Mouse (Mus musculus): Measurements from ENCODE around the gene P4hb. TPM values are rescaled to one million over a fixed set of nuclear protein-coding genes. Genes with fewer than 3 reads are reported as not detected.

The P4hb gene
- polyA plus RNA-seq (2012; ENCODE audit: low replicate concordance): 322 and 696 TPM in 2 replicates

DNA sequence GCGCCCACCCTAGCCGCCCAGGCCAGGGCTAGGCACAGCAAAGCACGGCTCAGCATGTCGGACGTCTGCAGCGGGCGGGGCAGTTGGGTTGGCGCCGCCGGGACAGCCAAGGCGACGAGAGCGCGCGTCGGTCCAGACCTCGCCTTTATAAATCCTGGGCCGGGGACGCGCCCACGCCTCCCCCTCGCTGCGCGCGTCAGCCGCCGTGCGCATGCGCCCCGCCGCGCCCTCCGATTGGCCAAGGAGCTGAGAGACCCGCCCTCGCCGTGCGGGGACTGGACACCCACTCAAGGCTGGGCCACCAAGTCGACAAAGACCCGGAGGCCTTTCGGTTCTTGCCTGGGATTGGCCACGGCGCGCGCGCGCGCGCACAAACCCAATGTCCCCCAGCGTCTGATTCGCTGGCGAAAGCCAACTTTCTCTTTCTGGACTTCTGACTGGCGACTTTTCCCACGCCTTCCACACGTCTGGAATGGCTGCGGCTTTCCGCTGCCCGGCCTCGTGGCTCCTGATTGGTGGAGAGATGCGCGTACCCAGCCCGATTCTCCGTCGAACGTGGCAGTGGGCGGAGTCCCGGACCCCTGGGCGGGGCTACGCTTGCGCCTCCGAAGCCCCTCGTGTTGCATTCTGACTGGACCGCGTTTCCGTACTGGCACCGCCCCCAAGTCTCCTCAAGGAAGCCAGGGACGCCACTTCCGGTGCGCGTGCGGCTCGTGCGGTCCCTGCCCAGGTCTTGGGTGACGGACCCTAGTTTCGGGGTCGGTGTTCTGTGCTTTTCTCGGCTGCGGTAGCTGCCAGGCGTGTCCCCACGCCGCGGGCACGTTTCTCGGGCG lies at the start of gene P4hb:
TSS of gene P4hb (minus strand) at position 502 of the 833 bp plus-strand sequence.

DNA sequence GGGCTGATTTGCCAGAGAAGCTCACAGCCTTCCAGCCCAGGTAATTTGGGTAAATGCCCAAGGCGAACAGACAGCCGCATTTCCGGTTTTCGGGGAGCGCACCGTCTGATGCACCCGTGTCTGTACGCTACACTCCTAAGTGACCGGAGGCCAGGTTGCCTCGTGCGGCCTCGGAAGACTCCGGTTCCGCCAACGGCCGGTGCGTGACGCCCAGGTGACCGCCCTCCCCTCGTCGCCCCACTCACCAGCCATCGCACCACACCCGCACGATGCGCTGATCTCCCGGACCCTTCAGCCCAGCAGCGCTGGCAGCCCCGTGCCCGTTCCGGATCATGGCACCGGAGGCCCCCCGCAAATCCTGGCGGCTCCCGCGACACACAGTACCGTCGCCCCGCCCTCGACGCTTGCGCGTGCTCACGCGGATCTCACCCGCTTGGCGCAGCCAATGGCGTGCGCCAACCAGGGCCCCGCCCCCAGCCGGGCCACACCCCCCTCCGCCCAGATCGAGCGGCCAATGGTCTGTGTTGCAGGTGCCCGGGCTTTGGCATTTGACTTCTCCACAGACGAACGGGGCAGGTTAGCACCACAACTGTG lies 44.6 kb upstream of the P4hb start, which contains the start of gene Pcyt2:
TSS of gene Pcyt2 (minus strand) at position 418 of the 594 bp plus-strand sequence.

DNA sequence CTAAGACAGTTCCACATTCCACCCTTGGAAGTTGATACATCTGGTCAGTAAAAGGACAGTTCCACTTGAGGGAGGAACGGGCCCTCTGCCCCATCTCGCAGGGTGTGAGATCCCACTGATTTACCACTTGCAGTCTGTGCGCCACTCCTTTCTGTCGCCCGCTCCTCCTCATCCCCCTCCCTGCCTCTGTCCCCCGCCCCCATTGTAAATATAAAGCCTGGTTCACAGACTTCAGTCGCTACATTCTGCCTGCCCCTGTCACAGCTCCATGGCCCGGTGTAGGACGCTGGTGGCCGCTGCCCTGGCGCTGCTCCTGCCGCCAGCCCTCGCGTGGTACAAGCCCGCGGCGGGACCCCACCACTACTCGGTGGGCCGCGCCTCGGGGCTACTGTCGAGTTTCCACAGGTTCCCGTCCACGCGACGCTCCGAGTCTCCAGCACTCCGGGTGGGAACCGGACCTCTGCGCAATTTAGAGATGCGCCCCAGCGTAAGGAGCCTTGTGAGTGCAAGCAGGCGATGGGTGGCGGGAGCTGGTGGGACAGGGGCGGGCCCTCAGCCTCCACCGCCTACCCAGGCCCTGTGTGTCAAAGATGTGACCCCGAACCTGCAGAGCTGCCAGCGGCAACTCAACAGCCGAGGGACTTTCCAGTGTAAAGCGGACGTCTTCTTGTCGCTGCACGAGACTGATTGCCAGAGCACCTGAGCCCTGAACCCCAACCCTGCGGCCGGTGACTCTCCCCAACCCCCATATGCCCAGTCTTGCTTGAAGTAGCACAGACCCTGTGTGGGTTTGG lies 35.4 kb upstream of the P4hb start, which contains the start of gene Npb:
TSS of gene Npb (plus strand) at position 237 of the 794 bp plus-strand sequence.

DNA sequence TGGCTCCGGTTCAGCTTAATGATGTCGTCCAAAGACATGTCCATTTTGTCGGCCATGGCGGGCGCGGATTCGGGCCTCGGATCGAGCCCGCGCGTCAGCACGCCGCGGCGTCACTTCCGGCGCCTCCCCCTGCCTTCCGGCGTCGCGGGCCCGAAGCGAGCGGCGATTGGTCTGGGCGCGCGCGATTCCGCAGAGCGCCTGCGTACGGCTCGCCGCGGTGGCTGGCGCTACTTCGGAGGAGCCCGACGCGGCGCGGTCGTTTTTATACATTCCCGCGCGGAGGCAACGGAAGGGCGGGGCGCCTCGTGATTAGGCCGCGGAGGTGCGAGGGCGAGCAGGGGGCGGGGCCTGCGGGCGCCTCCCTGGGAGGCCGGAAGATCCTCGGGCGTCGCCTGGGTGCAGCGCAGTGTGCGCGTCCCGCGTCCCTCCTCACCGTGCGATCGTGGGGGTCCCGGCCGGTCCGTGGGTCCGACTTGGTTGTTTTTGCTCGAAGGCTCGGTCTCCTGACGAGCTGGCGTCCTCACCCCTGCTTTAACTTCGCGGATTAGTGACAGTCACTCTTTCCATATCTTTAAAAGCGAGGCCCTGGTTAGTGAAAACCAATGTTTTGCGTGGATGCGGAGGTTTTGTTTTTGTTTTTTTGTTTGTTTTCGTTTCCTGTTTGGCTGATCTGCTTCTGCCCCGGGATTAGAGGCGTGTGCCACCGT lies 25.4 kb upstream of the P4hb start, which contains the start of the genes Alyref and Anapc11:
TSS of gene Alyref (minus strand) at position 83 of the 707 bp plus-strand sequence.
TSS of gene Anapc11 (plus strand) at position 139 of the 707 bp plus-strand sequence.

DNA sequence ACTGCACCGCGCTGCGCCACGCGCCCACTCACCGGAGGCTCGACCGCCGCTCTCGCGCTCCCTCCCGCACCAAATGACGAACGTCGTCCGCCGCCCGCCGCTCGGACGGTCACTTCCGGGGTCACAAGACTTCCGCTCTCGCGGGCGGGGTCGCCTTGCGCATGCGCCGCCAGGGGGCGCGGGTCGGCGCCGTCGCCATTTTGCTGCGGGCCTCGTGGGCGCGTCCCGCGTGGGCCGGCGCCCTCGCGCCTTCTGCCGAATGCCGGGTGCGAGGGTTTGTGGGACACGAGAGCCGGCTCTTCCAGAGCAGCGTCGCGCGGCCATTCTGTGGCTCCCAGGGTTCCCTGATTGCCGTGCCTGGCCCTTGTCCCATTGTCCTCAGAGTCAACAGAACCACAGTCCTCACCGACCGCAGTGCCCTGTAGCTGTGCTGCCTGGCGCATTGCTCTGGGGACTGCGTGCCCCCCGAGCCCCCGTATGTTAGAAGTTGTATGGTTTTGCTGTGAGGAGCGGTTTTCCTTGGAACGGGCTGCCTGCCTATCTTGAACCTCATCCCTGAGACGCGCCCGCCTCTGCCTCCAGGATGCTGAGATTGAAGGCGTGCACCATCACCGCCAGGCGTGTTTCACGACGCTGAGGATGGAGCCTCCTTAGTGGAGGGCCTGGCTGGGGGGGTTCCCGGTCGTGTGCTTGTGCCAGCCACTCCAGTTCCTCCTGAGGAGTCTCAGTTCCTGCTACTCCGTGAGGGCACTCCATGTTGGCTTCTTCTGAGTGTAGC lies 8.6 kb upstream of the P4hb start, which contains the start of gene Arhgdia:
TSS of gene Arhgdia (minus strand) at position 135 of the 778 bp plus-strand sequence.

DNA sequence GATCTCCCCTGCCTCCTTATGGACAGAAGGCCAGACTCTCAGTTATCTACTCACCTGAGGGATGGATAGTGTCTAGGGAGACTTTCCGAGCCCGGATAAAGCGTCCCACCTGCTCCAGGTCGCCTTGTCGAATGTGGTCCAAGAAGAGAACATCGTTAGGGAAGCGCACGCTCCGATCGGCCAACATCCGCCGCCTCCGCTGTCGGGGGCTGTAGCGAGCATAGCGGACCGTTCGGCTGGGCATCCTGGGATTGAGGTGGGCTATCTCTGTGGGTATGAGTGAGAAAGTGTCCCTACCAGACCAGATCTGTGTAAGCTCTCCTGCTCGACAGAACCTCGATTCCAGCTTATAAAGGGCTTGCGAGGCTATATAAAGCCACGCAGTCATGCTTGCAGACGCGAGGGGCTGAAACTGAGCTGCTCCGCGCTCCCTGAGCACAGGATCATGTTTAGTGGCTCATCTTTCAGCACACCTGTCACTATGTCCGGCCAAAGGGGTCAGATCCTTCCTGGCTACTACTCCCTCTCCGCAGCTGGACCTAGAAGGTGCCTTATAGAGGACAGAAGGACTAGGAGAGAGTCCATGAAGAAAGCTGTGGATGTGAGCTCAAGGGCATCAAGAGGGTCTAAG lies 22.1 kb downstream of the P4hb start, which contains the start of gene Ppp1r27:
TSS of gene Ppp1r27 (minus strand) at position 323 of the 631 bp plus-strand sequence.

DNA sequence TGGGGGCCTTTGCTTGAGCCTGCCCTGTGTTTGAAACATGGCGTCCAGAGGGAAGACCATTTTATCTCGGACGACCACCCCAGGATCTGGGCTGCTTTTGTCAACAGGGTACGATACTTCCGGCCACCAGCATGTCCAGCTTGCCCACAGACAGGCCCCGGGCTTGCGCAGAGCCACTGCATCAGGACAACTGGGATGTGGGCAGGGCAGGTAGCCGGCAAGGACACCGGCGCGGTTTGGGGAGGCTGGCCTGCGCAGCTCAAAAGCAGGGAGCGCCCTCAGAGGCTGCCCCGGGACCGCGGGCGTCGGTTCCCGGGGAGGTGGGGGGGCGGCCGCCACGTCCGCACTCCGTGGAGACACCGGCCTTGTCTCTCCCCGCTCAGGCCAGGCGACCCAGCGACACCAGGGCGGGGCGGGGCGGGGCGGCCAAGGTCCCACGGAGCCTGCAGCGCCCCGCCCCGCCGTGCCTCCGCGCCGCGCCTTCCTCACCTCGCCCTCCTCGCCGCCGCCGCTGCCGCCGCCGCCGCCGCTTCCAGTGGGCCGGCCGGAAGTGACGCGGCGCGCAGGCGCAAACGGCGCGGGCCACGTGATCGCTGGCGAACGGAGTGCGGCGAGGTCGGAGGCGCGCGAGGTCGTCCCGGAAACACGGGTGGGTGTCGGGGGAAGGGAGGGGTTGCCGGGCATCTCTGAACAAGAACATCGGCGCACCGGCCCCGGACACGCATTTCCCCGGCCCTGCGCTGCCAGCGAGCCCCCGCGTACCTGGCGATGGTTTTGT lies 23.7 kb downstream of the P4hb start, which contains the start of gene Mcrip1:
TSS of gene Mcrip1 (minus strand) at position 560 of the 778 bp plus-strand sequence.

DNA sequence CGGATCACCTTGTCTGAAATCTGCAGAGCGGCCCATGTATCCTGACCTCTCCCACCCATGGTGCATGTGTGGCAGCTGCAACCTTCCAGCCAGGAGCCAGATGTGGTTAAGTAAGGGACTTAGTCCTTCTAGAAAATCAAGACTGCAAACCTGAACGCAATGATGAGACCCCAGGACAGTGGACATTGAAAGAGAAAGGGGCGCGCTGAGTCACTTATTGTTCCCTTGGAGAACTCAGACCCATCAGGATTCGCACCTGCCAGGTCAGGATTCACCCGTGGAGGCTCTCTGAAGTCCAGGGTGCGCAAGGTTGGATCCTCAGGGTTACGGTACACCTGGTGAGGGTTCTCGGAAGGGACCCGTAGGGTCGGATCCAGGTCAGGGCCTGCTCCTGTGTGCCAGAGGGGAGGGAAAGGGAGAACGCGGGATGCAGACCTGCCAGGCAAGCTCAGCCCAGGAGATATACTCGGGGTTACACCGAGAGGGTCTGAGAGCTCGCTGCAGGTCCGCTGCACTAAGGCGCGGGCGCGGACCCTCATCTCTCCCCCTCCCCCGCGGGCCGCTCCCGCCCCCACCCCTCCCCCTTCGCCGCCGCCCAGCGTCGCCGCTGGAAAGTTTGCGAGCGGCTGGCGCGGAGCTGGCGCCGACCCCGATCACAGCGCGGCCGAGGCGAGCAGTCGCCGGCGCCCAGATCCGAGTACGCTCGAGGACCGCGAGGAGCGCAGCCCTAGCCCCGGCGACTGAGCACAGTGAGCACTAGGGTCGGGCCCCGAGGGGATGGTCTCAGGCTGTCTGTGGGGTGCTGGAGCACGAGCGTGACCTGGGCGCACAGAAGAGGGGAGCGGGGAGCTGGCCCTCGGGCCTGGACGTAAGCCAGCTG lies 42.7 kb downstream of the P4hb start, which contains the start of gene Gcgr:
TSS of gene Gcgr (plus strand) at position 615 of the 880 bp plus-strand sequence.

Other genes with a start within 250 kb of the P4hb start
- 867 and 988 TPM in 2 replicates for gene Actg1, start 224.7 kb downstream of the P4hb start, polyA plus RNA-seq (2012; ENCODE audit: low replicate concordance)
- 0.08 TPM in 1 of 2 replicates, not detected in the other for gene Fscn2, start 211.7 kb downstream of the P4hb start, polyA plus RNA-seq (2012; ENCODE audit: low replicate concordance)
- gene Faap100, start 194.5 kb downstream of the P4hb start, polyA plus RNA-seq (2012; ENCODE audit: low replicate concordance): 21.3 and 34.2 TPM in 2 replicates
- 61.4 and 65.9 TPM in 2 replicates for gene Nploc4, start 135.5 kb downstream of the P4hb start, polyA plus RNA-seq (2012; ENCODE audit: low replicate concordance)
- gene Tspan10, start 130.6 kb downstream of the P4hb start, polyA plus RNA-seq (2012; ENCODE audit: low replicate concordance): 0.07 TPM in 1 of 2 replicates, not detected in the other
- gene Pde6g, start 119.8 kb downstream of the P4hb start, polyA plus RNA-seq (2012; ENCODE audit: low replicate concordance): 0.13 and 0.58 TPM in 2 replicates
- 10.5 and 12.8 TPM in 2 replicates for gene Oxld1, start 115.2 kb downstream of the P4hb start, polyA plus RNA-seq (2012; ENCODE audit: low replicate concordance)
- gene Ccdc137, start 115.1 kb downstream of the P4hb start, polyA plus RNA-seq (2012; ENCODE audit: low replicate concordance): 20.5 and 30.8 TPM in 2 replicates
- gene Arl16, start 105.6 kb downstream of the P4hb start, polyA plus RNA-seq (2012; ENCODE audit: low replicate concordance): 27.3 and 31.8 TPM in 2 replicates
- 130 and 185 TPM in 2 replicates for gene Mrpl12, start 88.6 kb downstream of the P4hb start, polyA plus RNA-seq (2012; ENCODE audit: low replicate concordance)
- 27.5 and 43.7 TPM in 2 replicates for gene Slc25a10, start 81.4 kb downstream of the P4hb start, polyA plus RNA-seq (2012; ENCODE audit: low replicate concordance)
- not detected in 2 replicates for gene Gcgr, start 42.6 kb downstream of the P4hb start, polyA plus RNA-seq (2012; ENCODE audit: low replicate concordance)
- 130 and 145 TPM in 2 replicates for gene Mcrip1, start 23.5 kb downstream of the P4hb start, polyA plus RNA-seq (2012; ENCODE audit: low replicate concordance)
- not detected in 2 replicates for gene Ppp1r27, start 22.1 kb downstream of the P4hb start, polyA plus RNA-seq (2012; ENCODE audit: low replicate concordance)
- gene Arhgdia, start 8.4 kb upstream of the P4hb start, polyA plus RNA-seq (2012; ENCODE audit: low replicate concordance): 989 and 1,139 TPM in 2 replicates
- 123 and 133 TPM in 2 replicates for gene Alyref, start 25.1 kb upstream of the P4hb start, polyA plus RNA-seq (2012; ENCODE audit: low replicate concordance)
- 30.2 and 93.3 TPM in 2 replicates for gene Anapc11, start 25.2 kb upstream of the P4hb start, polyA plus RNA-seq (2012; ENCODE audit: low replicate concordance)
- gene Npb, start 35.2 kb upstream of the P4hb start, polyA plus RNA-seq (2012; ENCODE audit: low replicate concordance): 3.7 and 6.2 TPM in 2 replicates
- gene Pcyt2, start 44.7 kb upstream of the P4hb start, polyA plus RNA-seq (2012; ENCODE audit: low replicate concordance): 62.9 and 99.6 TPM in 2 replicates
- 225 and 508 TPM in 2 replicates for gene Sirt7, start 52.0 kb upstream of the P4hb start, polyA plus RNA-seq (2012; ENCODE audit: low replicate concordance)
- gene Mafg, start 60.3 kb upstream of the P4hb start, polyA plus RNA-seq (2012; ENCODE audit: low replicate concordance): 42.4 and 46.3 TPM in 2 replicates
- 1.2 and 1.3 TPM in 2 replicates for gene Pycr1, start 70.5 kb upstream of the P4hb start, polyA plus RNA-seq (2012; ENCODE audit: low replicate concordance)
- gene Myadml2, start 74.9 kb upstream of the P4hb start, polyA plus RNA-seq (2012; ENCODE audit: low replicate concordance): 0.42 and 1.4 TPM in 2 replicates
- gene Notum, start 87.9 kb upstream of the P4hb start, polyA plus RNA-seq (2012; ENCODE audit: low replicate concordance): not detected in 2 replicates
- 214 and 360 TPM in 2 replicates for gene Aspscr1, start 99.7 kb upstream of the P4hb start, polyA plus RNA-seq (2012; ENCODE audit: low replicate concordance)
- gene Cenpx, start 140.5 kb upstream of the P4hb start, polyA plus RNA-seq (2012; ENCODE audit: low replicate concordance): 30.9 and 103 TPM in 2 replicates
- 32.9 and 53.7 TPM in 2 replicates for gene Lrrc45, start 140.7 kb upstream of the P4hb start, polyA plus RNA-seq (2012; ENCODE audit: low replicate concordance)
- gene Rac3, start 148.2 kb upstream of the P4hb start, polyA plus RNA-seq (2012; ENCODE audit: low replicate concordance): 5.3 and 8.2 TPM in 2 replicates
- gene Dcxr, start 154.0 kb upstream of the P4hb start, polyA plus RNA-seq (2012; ENCODE audit: low replicate concordance): 20.4 and 47.0 TPM in 2 replicates
- 7.5 and 8.2 TPM in 2 replicates for gene Cbr2, start 158.9 kb upstream of the P4hb start, polyA plus RNA-seq (2012; ENCODE audit: low replicate concordance)
- gene Hmga1b, start 189.5 kb upstream of the P4hb start, polyA plus RNA-seq (2012; ENCODE audit: low replicate concordance): 196 and 300 TPM in 2 replicates
- gene Rfng, start 211.0 kb upstream of the P4hb start, polyA plus RNA-seq (2012; ENCODE audit: low replicate concordance): 32.8 and 46.1 TPM in 2 replicates
- gene Gps1, start 211.0 kb upstream of the P4hb start, polyA plus RNA-seq (2012; ENCODE audit: low replicate concordance): 27.5 and 29.8 TPM in 2 replicates
- gene Dus1l, start 223.2 kb upstream of the P4hb start, polyA plus RNA-seq (2012; ENCODE audit: low replicate concordance): 78.0 and 102 TPM in 2 replicates